Mouse (Mus musculus): ENCODE measurements around the gene Smtnl1.
"Not testable (repeated sequence)": the region's sequence is repeated elsewhere in the genome, so short reads cannot be mapped to it uniquely, and the experiment has no call there.

Gene Smtnl1

GRCm38 (mm10) chr2:84837817-84838592 is 15.6 kb upstream of the Smtnl1 start:
- no peak for DNase-seq

- DNase-seq: no peak
These were observed 14.7 kb upstream of the Smtnl1 start for GRCm38 (mm10) chr2:84837107-84837506.

GRCm38 (mm10) chr2:84831666-84832391 is 9.4 kb upstream of the Smtnl1 start:
- peak; percentile 90 for DNase-seq

GRCm38 (mm10) chr2:84827283-84827920 is 5.0 kb upstream of the Smtnl1 start:
- peak; percentile 45 for DNase-seq

GRCm38 (mm10) chr2:84826488-84827282 is 4.2 kb upstream of the Smtnl1 start, which contains the start of gene Timm10:
Gene Timm10, plus strand, starts transcription at chr2:84826997.
- peak; percentile 88 for DNase-seq

GRCm38 (mm10) chr2:84823237-84823636 is 785 bp upstream of the Smtnl1 start:
- no peak for DNase-seq

GRCm38 (mm10) chr2:84819861-84820260 is 2.6 kb downstream of the Smtnl1 start:
- no peak for DNase-seq

GRCm38 (mm10) chr2:84812676-84813075 is 9.8 kb downstream of the Smtnl1 start:
- no peak for DNase-seq

GRCm38 (mm10) chr2:84811880-84812279 is 10.6 kb downstream of the Smtnl1 start:
- DNase-seq: no peak

GRCm38 (mm10) chr2:84810886-84811577 is 11.4 kb downstream of the Smtnl1 start:
- peak; percentile 90 for DNase-seq

GRCm38 (mm10) chr2:84810526-84810885 is 11.9 kb downstream of the Smtnl1 start:
- no peak for DNase-seq

- DNase-seq: no peak
These were observed 13.1 kb downstream of the Smtnl1 start for GRCm38 (mm10) chr2:84809330-84809729.

GRCm38 (mm10) chr2:84806546-84806945 is 15.9 kb downstream of the Smtnl1 start:
- DNase-seq: no peak

GRCm38 (mm10) chr2:84803963-84804362 is 18.5 kb downstream of the Smtnl1 start:
- DNase-seq: no peak

- not testable (repeated sequence) for DNase-seq
These were observed 21.2 kb downstream of the Smtnl1 start for GRCm38 (mm10) chr2:84801223-84801622.

GRCm38 (mm10) chr2:84800304-84800703 is 22.1 kb downstream of the Smtnl1 start:
- no peak for DNase-seq

GRCm38 (mm10) chr2:84799041-84799561 is 23.4 kb downstream of the Smtnl1 start:
- DNase-seq: peak; percentile 83

GRCm38 (mm10) chr2:84798493-84798921 is 23.9 kb downstream of the Smtnl1 start, which contains the start of gene Ube2l6:
Gene Ube2l6, plus strand, starts transcription at chr2:84798828.
- peak; percentile 82 for DNase-seq

- peak; percentile 85 for DNase-seq
These were observed 24.5 kb downstream of the Smtnl1 start for GRCm38 (mm10) chr2:84797833-84798492.

GRCm38 (mm10) chr2:84793871-84794270 is 28.6 kb downstream of the Smtnl1 start:
- DNase-seq: no peak

GRCm38 (mm10) chr2:84793154-84793553 is 29.3 kb downstream of the Smtnl1 start:
- DNase-seq: no peak
